Mouse (Mus musculus): ENCODE data around the gene Olfr693. TPM values are rescaled to one million over a fixed set of nuclear protein-coding genes. Genes with fewer than 3 reads are reported as not detected.
"Not testable (repeated sequence)": the region's sequence is repeated elsewhere in the genome, so short reads cannot be mapped to it uniquely, and the experiment has no call there.

Gene Olfr693
- polyA plus RNA-seq (2011; ENCODE audit: insufficient read depth, insufficient read length, low replicate concordance, missing spikeins) = not detected in 2 replicates

DNA sequence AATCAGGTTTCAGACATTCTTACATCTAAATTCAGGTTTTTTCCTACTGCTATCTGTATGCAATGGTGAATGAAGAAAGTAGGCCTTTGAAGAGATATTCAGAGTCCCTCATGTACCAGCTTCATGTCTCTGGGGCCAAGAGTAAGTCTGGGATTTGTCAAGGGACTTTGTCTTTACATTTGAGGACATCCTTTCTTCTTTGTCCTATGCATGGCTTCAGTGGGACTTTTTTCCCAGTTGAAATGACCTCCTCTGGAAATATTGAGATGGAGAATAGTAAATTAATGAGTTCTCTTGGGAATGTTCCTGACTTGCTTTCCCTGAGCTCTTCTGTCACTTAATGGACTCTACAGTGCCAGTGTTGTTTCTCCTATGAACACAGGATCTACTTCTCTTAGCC is at the start of gene Olfr693:
TSS of gene Olfr693 (minus strand) at position 101 of the 400 bp plus-strand sequence.
- no peak within 1 kb of the TSS for H3K27ac ChIP-seq (ENCODE audit: control insufficient read depth, insufficient read depth, low read depth, low read length, poor library complexity)
- H3K4me3 ChIP-seq (replicated peaks; ENCODE audit: control insufficient read depth, low read depth, low read length) = no peak within 1 kb of the TSS
- TF ChIP-seq CTCF (IDR thresholded peaks at IDR 0.05; ENCODE audit: control insufficient read depth, insufficient read depth, low read length) = no peak
- no peak for TF ChIP-seq POLR2A (IDR thresholded peaks at IDR 0.05; ENCODE audit: borderline replicate concordance, control insufficient read depth, low read depth, low read length)
- H3K4me1 ChIP-seq (ENCODE audit: control insufficient read depth, insufficient read depth, low read length) = no peaks in the 10 kb centered on the region

DNA sequence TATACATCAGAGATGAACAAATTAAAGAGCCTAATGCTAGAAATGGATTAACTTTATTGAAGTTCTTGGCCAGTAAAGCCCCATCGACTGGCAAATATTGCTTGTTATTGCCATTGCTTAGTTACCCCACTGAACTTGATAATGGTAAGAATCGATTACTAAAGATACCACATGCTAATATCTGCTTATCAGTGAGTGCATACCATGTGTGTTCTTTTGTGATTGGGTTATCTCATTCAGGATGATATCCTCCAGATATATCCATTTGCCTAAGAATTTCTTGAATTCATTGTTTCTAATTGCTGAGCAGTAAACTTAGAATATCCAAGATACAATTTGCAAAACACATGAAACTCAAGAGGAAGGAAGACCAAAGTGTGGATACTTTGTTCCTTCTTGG is 45.3 kb upstream of the Olfr693 start:
- not testable (repeated sequence) for H3K27ac ChIP-seq (ENCODE audit: control insufficient read depth, insufficient read depth, low read depth, low read length, poor library complexity); H3K4me3 ChIP-seq (replicated peaks; ENCODE audit: control insufficient read depth, low read depth, low read length); H3K4me1 ChIP-seq (ENCODE audit: control insufficient read depth, insufficient read depth, low read length)
- WGBS = 65% methylated on average over 2 of the region's 2 CpGs

GRCm38 (mm10) chr7:106716296-106716695 is 35.9 kb upstream of the Olfr693 start, which contains the start of gene Olfr695:
Gene Olfr695, minus strand, starts transcription at chr7:106716396.
- no peaks in the 10 kb centered on the region; the same call in 1 of the 2 replicates for H3K4me1 ChIP-seq (ENCODE audit: control insufficient read depth, insufficient read depth, low read length)
- TF ChIP-seq CTCF (IDR thresholded peaks at IDR 0.05; ENCODE audit: control insufficient read depth, insufficient read depth, low read length) = no peak
- no peak for TF ChIP-seq POLR2A (IDR thresholded peaks at IDR 0.05; ENCODE audit: borderline replicate concordance, control insufficient read depth, low read depth, low read length)

DNA sequence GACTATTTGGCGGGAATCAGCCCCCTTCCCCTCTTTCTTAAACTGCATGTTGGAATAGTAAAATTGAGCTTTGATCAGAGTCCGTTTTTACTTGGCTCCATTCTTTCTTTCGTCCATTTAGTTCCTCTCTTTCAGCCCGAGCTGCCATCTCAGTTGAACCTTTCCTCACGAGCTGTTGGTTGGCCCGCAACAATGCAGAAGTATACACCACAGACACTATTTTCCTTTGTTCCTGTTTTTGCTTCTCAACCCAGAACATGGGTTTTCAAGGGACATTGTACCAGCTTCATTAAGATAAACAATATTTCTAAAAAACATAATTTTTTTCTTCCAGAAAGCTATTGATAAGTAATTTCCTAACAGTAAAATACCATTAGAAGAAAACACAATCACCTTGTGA is 31.1 kb upstream of the Olfr693 start:
- TF ChIP-seq POLR2A (IDR thresholded peaks at IDR 0.05; ENCODE audit: borderline replicate concordance, control insufficient read depth, low read depth, low read length) (no peak), CTCF (IDR thresholded peaks at IDR 0.05; ENCODE audit: control insufficient read depth, insufficient read depth, low read length) (no peak)
- Histone ChIP-seq H3K4me1 (ENCODE audit: control insufficient read depth, insufficient read depth, low read length) (no peaks in the 10 kb centered on the region; the same call in 1 of the 2 replicates), H3K27ac (ENCODE audit: control insufficient read depth, insufficient read depth, low read depth, low read length, poor library complexity) (no peak overlapping the region), H3K4me3 (replicated peaks; ENCODE audit: control insufficient read depth, low read depth, low read length) (no peak overlapping the region)
- WGBS = 39% methylated on average over 6 of the region's 6 CpGs

More at GRCm38 (mm10) chr7:106716296-106716695, 35.9 kb upstream of the Olfr693 start, which contains the start of gene Olfr695:
- Histone ChIP-seq H3K4me3 (replicated peaks; ENCODE audit: control insufficient read depth, low read depth, low read length) (no peak within 1 kb of the TSS), H3K27ac (ENCODE audit: control insufficient read depth, insufficient read depth, low read depth, low read length, poor library complexity) (no peak within 1 kb of the TSS)

DNA sequence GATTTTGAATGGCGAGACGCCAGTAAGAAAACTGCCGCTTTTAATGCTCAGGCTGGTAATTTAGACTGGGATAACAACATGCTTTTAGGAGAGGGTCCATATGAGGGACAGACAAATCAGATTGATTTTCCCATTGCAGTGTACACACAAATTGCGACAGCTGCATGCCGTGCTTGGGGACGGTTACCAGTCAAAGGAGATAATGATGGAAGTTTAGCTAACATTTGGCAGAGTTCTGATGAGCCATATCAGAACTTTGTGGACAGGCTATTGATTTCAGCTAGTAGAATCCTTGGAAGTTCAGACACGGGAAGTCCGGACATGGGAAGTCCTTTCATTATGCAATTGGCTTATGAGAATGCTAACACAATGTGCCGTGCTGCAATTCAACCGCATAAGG is 27.3 kb upstream of the Olfr693 start:
- not testable (repeated sequence) for H3K4me1 ChIP-seq (ENCODE audit: control insufficient read depth, insufficient read depth, low read length); H3K27ac ChIP-seq (ENCODE audit: control insufficient read depth, insufficient read depth, low read depth, low read length, poor library complexity); H3K4me3 ChIP-seq (replicated peaks; ENCODE audit: control insufficient read depth, low read depth, low read length)
- 90% methylated on average over 10 of the region's 10 CpGs for WGBS

DNA sequence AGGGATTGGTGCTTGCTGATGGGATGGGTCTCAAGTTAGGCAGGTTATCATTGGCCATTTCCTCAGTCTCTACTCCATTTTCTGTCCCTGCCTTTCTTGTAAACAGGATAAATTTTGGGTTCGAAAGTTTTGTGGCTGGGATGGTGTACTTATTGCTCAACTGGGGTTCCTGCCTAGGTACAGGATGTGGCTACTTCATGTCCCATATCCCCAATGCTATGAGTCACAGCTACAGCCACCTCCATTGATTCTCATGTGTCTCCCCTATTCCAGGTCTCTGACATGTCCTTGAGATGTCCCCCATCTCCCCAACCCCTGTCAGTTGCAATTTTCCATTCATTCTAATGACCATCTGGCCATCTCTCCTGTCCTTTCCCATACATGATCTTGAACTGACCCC is 16.5 kb upstream of the Olfr693 start:
- Histone ChIP-seq H3K27ac (ENCODE audit: control insufficient read depth, insufficient read depth, low read depth, low read length, poor library complexity) (no peak overlapping the region), H3K4me1 (ENCODE audit: control insufficient read depth, insufficient read depth, low read length) (no peaks in the 10 kb centered on the region), H3K4me3 (replicated peaks; ENCODE audit: control insufficient read depth, low read depth, low read length) (no peak overlapping the region)
- no peak for TF ChIP-seq POLR2A (IDR thresholded peaks at IDR 0.05; ENCODE audit: borderline replicate concordance, control insufficient read depth, low read depth, low read length)
- TF ChIP-seq CTCF (IDR thresholded peaks at IDR 0.05; ENCODE audit: control insufficient read depth, insufficient read depth, low read length) = no peak
- 43% methylated on average over 1 of the region's 1 CpGs for WGBS

- Histone ChIP-seq H3K27ac (ENCODE audit: control insufficient read depth, insufficient read depth, low read depth, low read length, poor library complexity) (no peak overlapping the region), H3K4me3 (replicated peaks; ENCODE audit: control insufficient read depth, low read depth, low read length) (no peak overlapping the region), H3K4me1 (ENCODE audit: control insufficient read depth, insufficient read depth, low read length) (no peaks in the 10 kb centered on the region)
- WGBS = 80% methylated on average over 3 of the region's 3 CpGs
- TF ChIP-seq POLR2A (IDR thresholded peaks at IDR 0.05; ENCODE audit: borderline replicate concordance, control insufficient read depth, low read depth, low read length) (no peak), CTCF (IDR thresholded peaks at IDR 0.05; ENCODE audit: control insufficient read depth, insufficient read depth, low read length) (no peak)
Observed at GRCm38 (mm10) chr7:106692976-106693375, 12.6 kb upstream of the Olfr693 start.

DNA sequence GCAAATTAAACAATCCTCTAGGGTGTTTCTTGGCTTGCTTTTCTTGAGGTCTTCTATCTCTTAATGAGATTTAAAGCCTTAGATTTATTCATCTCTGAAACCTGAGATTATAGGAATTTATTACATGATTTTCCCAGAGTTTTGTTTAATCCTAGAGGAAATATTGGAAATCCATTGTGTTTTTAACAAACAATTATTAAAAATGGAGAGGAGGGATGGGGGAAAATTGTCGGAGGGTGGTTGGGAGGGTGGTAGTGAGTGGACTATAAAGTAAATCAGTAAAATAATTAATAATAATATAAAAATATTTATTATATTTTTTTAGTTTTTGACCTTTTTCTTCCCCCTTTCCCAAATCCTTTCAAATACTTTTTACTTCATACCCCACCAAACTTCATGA is 11.3 kb upstream of the Olfr693 start, which contains the start of gene Olfr694:
TSS of gene Olfr694 (minus strand) at position 101 of the 400 bp plus-strand sequence.
- no peak for TF ChIP-seq POLR2A (IDR thresholded peaks at IDR 0.05; ENCODE audit: borderline replicate concordance, control insufficient read depth, low read depth, low read length)
- no peak for TF ChIP-seq CTCF (IDR thresholded peaks at IDR 0.05; ENCODE audit: control insufficient read depth, insufficient read depth, low read length)
- WGBS = 87% methylated on average over 1 of the region's 1 CpGs
- no peaks in the 10 kb centered on the region for H3K4me1 ChIP-seq (ENCODE audit: control insufficient read depth, insufficient read depth, low read length)
- no peak within 1 kb of the TSS for H3K27ac ChIP-seq (ENCODE audit: control insufficient read depth, insufficient read depth, low read depth, low read length, poor library complexity)
- H3K4me3 ChIP-seq (replicated peaks; ENCODE audit: control insufficient read depth, low read depth, low read length) = no peak within 1 kb of the TSS

GRCm38 (mm10) chr7:106685382-106685781 is 5.0 kb upstream of the Olfr693 start:
- TF ChIP-seq CTCF (IDR thresholded peaks at IDR 0.05; ENCODE audit: control insufficient read depth, insufficient read depth, low read length) (no peak), POLR2A (IDR thresholded peaks at IDR 0.05; ENCODE audit: borderline replicate concordance, control insufficient read depth, low read depth, low read length) (no peak)
- no peaks in the 10 kb centered on the region for H3K4me1 ChIP-seq (ENCODE audit: control insufficient read depth, insufficient read depth, low read length)
- no peak overlapping the region for H3K27ac ChIP-seq (ENCODE audit: control insufficient read depth, insufficient read depth, low read depth, low read length, poor library complexity)
- H3K4me3 ChIP-seq (replicated peaks; ENCODE audit: control insufficient read depth, low read depth, low read length) = no peak overlapping the region
- 66% methylated on average over 2 of the region's 2 CpGs for WGBS
